Mouse (Mus musculus): Measurements from ENCODE around the gene Dock4. TPM values are rescaled to one million over a fixed set of nuclear protein-coding genes. Genes with fewer than 3 reads are reported as not detected.
"Not testable (repeated sequence)": the region's sequence is repeated elsewhere in the genome, so short reads cannot be mapped to it uniquely, and the experiment has no call there.

The Dock4 gene
- total RNA-seq, 2 experiments from 2014 or later = 0.17 to 0.19 TPM

DNA sequence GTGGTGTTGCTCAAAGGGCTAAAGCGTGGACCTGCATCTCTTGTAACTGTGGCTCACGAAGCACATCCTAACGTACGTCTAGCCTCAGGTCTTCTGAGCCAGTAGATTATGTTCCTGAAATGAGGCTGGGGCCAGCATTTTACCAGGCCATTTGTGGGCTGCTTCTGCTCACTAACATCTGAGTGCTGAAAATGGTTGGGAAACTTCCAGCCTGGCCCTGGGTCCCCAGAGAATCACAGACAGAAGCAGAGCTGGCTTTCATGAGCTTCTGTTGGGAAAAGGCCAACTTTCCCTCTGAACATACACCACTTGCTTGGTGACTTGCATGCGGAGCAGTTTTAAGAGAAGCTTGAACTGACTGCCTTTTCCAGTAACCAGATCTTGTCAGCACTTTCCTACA lies 393.2 kb downstream of the Dock4 start:
- no peak for ATAC-seq (replicated peaks; ENCODE audit: low FRiP score, poor library complexity, severe bottlenecking)

DNA sequence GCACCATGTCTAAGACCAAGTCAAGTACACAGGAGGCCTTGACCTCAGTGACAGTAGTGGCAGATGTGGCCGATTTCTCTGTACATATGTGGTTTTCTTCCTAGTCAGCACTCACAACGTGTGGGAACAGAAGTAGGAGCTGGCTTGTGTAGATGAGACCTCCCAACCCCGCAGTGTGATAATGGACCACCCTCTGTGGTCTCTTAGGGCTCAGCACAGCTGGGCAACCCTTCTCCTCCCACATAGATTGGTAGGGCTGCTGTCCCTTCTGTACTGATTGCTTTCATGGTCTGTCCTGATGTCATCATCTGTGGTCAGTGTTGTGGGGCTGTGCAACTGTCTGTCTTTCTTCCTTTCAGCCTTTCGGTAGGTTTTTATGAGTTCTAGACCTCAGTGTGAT lies 394.1 kb downstream of the Dock4 start:
- ATAC-seq (replicated peaks; ENCODE audit: low FRiP score, poor library complexity, severe bottlenecking) = no peak

DNA sequence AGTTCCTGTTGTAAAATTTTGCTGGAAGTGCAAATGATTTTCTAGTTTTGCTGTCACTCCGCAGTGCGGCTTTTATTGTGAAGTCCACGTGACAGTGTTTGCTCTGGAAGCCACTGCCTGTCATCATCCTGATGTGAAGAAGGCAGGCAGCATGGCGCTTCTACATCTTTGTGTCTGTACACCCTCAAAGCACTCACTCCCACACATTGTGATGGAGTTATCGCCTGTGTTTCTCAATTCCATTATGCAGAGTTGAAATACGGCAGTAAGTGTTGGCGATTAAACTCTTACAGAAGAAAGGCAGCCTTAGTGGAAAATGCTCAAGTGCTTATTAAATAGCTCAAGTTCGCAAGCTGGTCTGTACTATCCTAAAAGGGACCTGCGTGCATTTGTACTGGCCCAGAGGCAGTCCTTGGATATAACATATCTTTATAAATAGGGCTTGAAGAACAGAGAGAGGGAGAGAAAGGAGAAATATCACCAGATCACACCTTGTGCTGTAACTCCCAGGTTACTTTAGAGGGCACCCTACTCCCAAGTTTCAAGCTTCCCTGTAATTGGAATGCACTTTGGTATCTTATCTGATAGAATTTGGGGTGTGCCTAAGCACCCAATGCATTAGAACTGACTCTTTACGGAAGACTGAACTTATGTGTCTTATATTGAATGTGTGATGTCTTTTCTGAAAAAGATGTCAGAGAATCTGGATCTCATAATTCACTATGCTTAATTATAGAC lies 396.7 kb downstream of the Dock4 start:
- ATAC-seq (replicated peaks; ENCODE audit: low FRiP score, poor library complexity, severe bottlenecking) = peak; percentile 86

GRCm38 (mm10) chr12:40842991-40843390 lies 397.2 kb downstream of the Dock4 start:
- ATAC-seq (replicated peaks; ENCODE audit: low FRiP score, poor library complexity, severe bottlenecking) = 0 out of 2 replicates have a peak, but pooled peaks have one; percentile 38

GRCm38 (mm10) chr12:40843474-40844080 lies 397.8 kb downstream of the Dock4 start:
- ATAC-seq (replicated peaks; ENCODE audit: low FRiP score, poor library complexity, severe bottlenecking) = peak; percentile 71

- no peak for ATAC-seq (replicated peaks; ENCODE audit: low FRiP score, poor library complexity, severe bottlenecking)
These were observed 398.6 kb downstream of the Dock4 start for GRCm38 (mm10) chr12:40844324-40844723.

DNA sequence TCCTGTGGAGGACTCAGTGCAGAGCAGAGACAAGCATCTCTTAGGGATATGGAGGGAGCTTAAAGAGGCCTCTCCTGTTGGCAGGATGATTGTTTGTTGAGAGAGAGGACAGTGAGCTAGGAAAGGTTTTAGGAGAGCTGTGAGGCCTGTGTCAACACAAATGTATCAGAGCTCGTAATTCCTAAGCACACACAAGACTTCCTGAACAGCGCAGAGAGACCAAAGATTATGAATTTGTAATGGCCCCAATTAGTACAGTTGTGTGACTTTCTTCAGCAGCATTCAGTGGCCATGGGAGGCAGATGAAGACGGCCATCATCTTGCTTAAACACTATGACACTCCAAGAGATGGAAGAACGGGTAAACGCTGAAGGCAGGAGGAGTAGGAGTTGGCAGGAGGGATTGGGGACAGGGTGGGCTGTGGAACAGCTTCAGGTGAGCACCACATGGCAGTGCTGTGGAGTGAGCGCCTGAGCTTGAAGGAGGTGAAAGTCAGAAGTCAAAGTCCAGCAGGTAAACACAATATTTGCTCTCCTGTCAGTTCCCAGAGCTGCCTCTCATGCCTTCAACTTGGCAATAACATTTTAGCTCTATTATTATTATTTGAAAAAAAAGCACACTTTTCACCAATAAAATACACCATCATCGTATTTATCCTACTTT lies 409.1 kb downstream of the Dock4 start:
- ATAC-seq (replicated peaks; ENCODE audit: low FRiP score, poor library complexity, severe bottlenecking) = no peak

DNA sequence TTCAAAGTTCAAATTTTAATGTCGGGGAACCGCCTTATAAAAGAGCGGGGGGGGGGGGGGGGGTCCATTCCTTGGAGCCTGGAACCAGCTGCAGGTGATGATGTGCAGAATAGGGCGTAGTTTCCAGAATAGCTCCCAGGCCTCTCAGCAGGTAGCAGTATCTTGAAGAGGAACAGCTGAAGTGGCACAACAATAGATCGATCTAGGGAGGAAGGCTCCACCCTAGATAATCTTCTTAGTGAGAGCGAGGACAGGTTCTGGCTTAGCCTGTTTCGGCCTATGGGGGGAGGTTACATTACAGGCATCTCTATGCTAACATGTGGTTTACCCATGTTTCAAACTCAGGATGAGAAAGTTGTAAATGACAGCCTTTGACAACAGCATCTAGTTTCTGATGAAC lies 411.7 kb downstream of the Dock4 start:
- ATAC-seq (replicated peaks; ENCODE audit: low FRiP score, poor library complexity, severe bottlenecking) = no peak

DNA sequence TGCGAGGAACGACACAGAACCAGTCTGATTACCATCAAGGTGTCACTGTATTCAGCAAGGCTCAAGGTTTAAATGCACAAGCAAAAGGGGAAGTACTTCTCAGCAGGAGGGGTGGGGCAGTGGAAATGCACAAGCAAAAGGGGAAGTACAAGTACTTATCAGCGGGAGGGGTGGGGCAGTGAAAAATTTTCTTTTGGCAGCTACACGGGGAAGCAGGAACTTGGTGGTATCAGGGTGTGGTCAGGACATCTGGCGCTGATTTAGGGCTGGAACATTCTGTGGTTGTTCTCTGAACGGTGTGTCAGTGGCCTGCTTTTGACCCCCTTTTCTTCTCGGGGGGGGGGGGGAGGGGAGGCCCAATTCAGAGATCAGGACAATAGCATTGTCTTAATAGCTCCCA lies 413.0 kb downstream of the Dock4 start:
- ATAC-seq (replicated peaks; ENCODE audit: low FRiP score, poor library complexity, severe bottlenecking) = not testable (repeated sequence)

GRCm38 (mm10) chr12:40870387-40870786 lies 424.6 kb downstream of the Dock4 start:
- no peak for ATAC-seq (replicated peaks; ENCODE audit: low FRiP score, poor library complexity, severe bottlenecking)

- ATAC-seq (replicated peaks; ENCODE audit: low FRiP score, poor library complexity, severe bottlenecking) = no peak
These were observed 427.0 kb downstream of the Dock4 start for GRCm38 (mm10) chr12:40872716-40873115.

- not testable (repeated sequence) for ATAC-seq (replicated peaks; ENCODE audit: low FRiP score, poor library complexity, severe bottlenecking)
These were observed 427.5 kb downstream of the Dock4 start for GRCm38 (mm10) chr12:40873267-40873666.

- no peak for ATAC-seq (replicated peaks; ENCODE audit: low FRiP score, poor library complexity, severe bottlenecking)
These were observed 439.2 kb downstream of the Dock4 start for GRCm38 (mm10) chr12:40884976-40885375.

DNA sequence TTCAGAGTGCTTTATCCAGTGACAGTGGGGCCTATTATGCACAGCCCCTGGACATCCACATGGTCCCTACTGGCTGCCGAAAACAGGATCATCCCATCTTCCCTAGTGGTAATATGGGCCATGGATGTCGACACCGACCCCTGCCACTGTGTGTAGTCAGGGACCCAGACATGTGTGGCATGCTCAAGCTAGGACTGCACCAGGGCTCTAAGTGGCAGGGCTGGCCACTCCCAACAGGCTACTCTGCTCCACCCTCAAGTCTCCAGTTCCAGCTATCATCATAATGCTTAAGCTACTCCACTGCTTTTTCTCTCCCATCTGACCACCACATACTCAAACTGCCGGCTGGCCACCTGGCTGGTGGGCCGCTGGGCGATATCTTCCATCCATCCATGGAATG lies 439.6 kb downstream of the Dock4 start:
- peak; percentile 78 for ATAC-seq (replicated peaks; ENCODE audit: low FRiP score, poor library complexity, severe bottlenecking)

- no peak for ATAC-seq (replicated peaks; ENCODE audit: low FRiP score, poor library complexity, severe bottlenecking)
These were observed 441.7 kb downstream of the Dock4 start for GRCm38 (mm10) chr12:40887496-40887895.

GRCm38 (mm10) chr12:40888261-40888791 lies 442.6 kb downstream of the Dock4 start:
- ATAC-seq (replicated peaks; ENCODE audit: low FRiP score, poor library complexity, severe bottlenecking) = peak; percentile 68

GRCm38 (mm10) chr12:40888829-40889228 lies 443.1 kb downstream of the Dock4 start:
- peak; percentile 20 for ATAC-seq (replicated peaks; ENCODE audit: low FRiP score, poor library complexity, severe bottlenecking)

- ATAC-seq (replicated peaks; ENCODE audit: low FRiP score, poor library complexity, severe bottlenecking) = peak; percentile 48; the same call in 1 of the 2 replicates
These were observed 443.8 kb downstream of the Dock4 start for GRCm38 (mm10) chr12:40889534-40889933.

DNA sequence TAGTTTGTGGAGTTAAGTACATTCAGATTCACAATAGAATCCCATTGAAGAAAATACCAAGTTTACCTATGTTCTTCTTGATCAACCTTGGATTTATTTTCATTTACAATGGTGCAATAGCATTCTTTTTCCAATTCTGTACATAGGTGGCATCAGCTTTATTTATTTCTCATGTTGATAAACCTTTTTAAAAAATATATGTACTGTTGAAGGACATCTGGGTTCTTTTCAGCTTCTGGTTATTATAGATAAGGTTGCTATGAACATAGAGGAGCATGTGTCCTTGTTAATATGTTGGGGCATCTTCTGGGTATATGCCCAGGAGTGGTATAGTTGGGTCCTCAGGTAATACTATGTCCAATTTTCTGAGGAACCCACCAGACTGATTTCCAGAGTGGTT lies 445.4 kb downstream of the Dock4 start:
- ATAC-seq (replicated peaks; ENCODE audit: low FRiP score, poor library complexity, severe bottlenecking) = no peak

DNA sequence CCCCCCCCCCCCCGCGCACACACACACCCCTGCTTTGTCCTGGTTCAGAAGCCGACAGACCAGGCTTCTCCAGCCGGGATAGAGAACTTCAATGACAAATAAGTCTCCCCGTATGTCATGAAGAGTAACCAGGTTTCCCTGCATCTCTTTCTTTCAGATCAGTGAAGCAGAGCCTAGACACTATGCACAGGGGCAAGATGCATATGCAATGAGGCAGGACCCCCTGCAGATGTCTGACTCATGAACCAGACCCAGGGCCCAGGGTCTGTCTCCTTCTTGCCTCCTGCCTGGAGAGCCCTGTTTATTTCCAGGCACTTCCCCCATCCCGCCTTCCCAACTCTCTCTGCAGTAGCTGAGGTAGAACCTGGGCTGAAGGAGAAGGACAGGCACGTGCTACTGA lies 448.0 kb downstream of the Dock4 start:
- ATAC-seq (replicated peaks; ENCODE audit: low FRiP score, poor library complexity, severe bottlenecking) = no peak

- ATAC-seq (replicated peaks; ENCODE audit: low FRiP score, poor library complexity, severe bottlenecking) = no peak
These were observed 448.9 kb downstream of the Dock4 start for GRCm38 (mm10) chr12:40894695-40895094.
